Mouse (Mus musculus) G1E (cell line): ENCODE data around the gene Dcst2. TPM values are rescaled to one million over a fixed set of nuclear protein-coding genes. Genes with fewer than 3 reads are reported as not detected.
A peak's percentile ranks its signal among the peaks of the same experiment; 100 is the strongest.

Experiments
- ATAC-seq: 2 replicates; pipeline ENCODE4 v1.8.0; 2016; ENCODE audit warnings: mild to moderate bottlenecking; ENCODE audit not compliant: insufficient number of reproducible peaks, poor library complexity, low FRiP score, severe bottlenecking; ENCODE audit errors: extremely low read depth
- DNase-seq: peaks from one replicate; pipeline ENCODE4 v3.0.0; 2012; ENCODE audit warnings: low spot score
- H3K27me3 ChIP-seq: 2 replicates; pipeline ENCODE4 v1.6.1; 2012; ENCODE audit warnings: mild to moderate bottlenecking, low read length, inconsistent platforms; ENCODE audit not compliant: insufficient read depth
- H3K36me3 ChIP-seq: replicated peaks from 2 replicates; pipeline ENCODE3; 2012; ENCODE audit warnings: mild to moderate bottlenecking, inconsistent platforms
- H3K4me1 ChIP-seq: 2 replicates; pipeline ENCODE4 v1.6.1; 2012; ENCODE audit warnings: low read depth, low read length, inconsistent platforms, mixed read lengths; ENCODE audit not compliant: insufficient read depth
- H3K4me3 ChIP-seq: 2 replicates; pipeline ENCODE4 v1.5.1; 2012; ENCODE audit warnings: low read depth, mild to moderate bottlenecking, inconsistent platforms, low read length, moderate library complexity, mixed read lengths
- H3K9me3 ChIP-seq: replicated peaks from 2 replicates; pipeline ENCODE4 v1.6.1; 2012; ENCODE audit warnings: inconsistent platforms
- CTCF ChIP-seq: IDR thresholded peaks from 2 replicates; pipeline ENCODE4 v1.5.1; 2012; ENCODE audit warnings: low read depth, low read length, inconsistent platforms, mixed read lengths
- GATA1 ChIP-seq: IDR thresholded peaks from 2 replicates; pipeline ENCODE4 v1.6.1; 2012; ENCODE audit warnings: borderline replicate concordance, low read length, inconsistent platforms, mixed read lengths
- GATA2 ChIP-seq: IDR thresholded peaks from 2 replicates; pipeline ENCODE4 v1.6.1; 2012; ENCODE audit warnings: low read depth, low read length, inconsistent platforms, borderline replicate concordance
- POLR2AphosphoS5 ChIP-seq: IDR thresholded peaks from 2 replicates; pipeline ENCODE4 v1.6.1; 2012; ENCODE audit warnings: low read depth, low read length, inconsistent platforms; ENCODE audit not compliant: insufficient replicate concordance
- TAL1 ChIP-seq: conservative IDR thresholded peaks from 2 replicates; pipeline ENCODE4 v1.6.1; 2012; ENCODE audit warnings: low read depth, low read length, inconsistent platforms, mixed read lengths
- polyA plus RNA-seq: library from polyadenylated mRNA; stranded (reverse); fragments of >175 nt; gene quantifications from 2 replicates; pipeline ENCODE4 v1.2.3, GENCODE M21; 2012
- total RNA-seq, 2 experiments: library from RNA; stranded (forward) in 1 of 2; stranded (reverse) in 1 of 2; fragments of 200-1000 nt in 1 of 2; fragments of >200 nt in 1 of 2; fragmentation: Nextera tagmentation in 1 of 2; gene quantifications; 2 replicates each; pipeline ENCODE4 v1.2.3; 2014 to 2017

Dcst2 gene
- total and polyA plus RNA-seq, 3 experiments: not detected

DNA sequence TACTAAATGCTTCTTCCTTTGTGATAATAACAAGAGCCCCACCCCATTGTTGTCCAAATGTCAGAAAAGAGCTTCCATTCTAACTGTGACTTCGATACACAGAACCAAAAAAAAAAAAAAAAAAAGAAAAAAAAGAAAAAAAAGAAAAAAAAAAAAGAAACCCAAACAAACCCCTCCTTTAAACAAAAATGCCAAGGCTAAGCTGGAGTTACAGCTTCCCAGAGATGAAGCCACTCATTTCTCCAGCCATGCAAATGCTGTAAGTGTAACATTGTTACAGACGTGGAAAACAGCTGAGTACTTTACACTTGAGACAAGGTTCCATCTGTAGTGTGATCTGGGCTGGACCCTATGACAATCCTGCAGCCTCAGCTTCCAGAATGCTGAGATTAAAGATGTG, 55.4 kb downstream of the Dcst2 start:
- DNase-seq (no peak), ATAC-seq (no peak)
- no peak for TF ChIP-seq GATA2
- TF ChIP-seq TAL1: no peak
- TF ChIP-seq POLR2AphosphoS5: no peak
- no peak for TF ChIP-seq GATA1
- no peak for TF ChIP-seq CTCF
- Histone ChIP-seq H3K4me3 (peak overlapping the region; percentile 74), H3K9me3 (no peaks in the 10 kb centered on the region), H3K4me1 (peaks cover 50% of the 10 kb centered on the region), H3K36me3 (peaks cover 51% of the 10 kb centered on the region), H3K27me3 (no peaks in the 10 kb centered on the region)

DNA sequence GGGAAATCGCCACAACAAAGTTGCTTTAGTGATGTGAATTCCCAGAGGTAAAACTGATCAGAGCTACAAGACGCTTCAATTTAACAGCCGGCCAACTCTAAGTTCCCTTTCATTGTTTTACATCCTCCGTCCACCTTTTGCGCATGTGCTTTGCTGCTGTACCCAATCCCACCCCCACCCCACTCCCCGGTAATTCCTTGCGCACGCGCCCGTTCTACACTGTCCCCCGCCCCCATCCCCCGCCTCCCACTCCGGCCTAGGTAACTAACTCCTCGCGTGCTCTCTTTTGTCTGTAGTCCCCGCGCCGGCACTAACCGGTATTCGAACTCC, 56.0 kb downstream of the Dcst2 start:
- Histone ChIP-seq H3K4me1 (peaks cover 51% of the 10 kb centered on the region), H3K4me3 (peak overlapping the region; percentile 74), H3K9me3 (no peaks in the 10 kb centered on the region), H3K27me3 (no peaks in the 10 kb centered on the region), H3K36me3 (peaks cover 55% of the 10 kb centered on the region)
- DNase-seq: peak; percentile 62
- TF ChIP-seq POLR2AphosphoS5 (no peak), CTCF (no peak), GATA1 (no peak), TAL1 (no peak), GATA2 (no peak)
- ATAC-seq: no peak

DNA sequence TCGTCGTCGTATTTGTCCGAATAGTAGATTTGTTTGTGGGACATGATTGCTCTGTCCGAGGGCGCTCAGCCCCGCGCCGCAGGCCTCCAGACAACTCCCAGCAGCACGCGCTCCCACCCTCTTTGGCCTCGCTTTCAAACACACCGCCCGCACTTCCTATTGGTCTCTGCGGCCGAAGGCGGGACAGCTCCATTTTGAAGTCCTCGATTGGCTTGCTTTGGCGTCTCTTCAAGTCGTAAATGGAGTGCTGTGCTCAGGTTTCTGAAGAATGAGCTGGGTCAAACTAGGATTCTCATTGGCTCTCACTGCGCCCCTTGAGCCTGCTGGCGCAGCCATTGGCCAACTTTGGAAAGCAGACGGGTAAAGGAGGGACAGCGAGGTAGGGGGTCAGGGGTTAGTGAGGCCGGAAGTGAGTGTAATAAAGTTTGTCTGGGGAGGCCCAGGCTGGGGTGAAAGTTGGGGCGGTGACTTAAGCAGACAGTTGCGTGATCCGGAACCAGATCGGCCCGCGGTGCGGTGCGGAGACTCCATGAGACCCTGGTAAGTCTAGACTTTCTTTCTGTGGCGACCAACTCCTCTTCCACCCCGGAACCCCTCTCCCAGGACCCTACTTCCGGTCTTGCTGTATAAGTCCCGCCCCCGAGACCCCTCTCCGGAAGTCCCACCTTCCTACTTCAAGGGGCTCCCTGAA, 56.5 kb downstream of the Dcst2 start, which contains the start of the genes Cks1b and Shc1:
Gene Cks1b, minus strand, starts transcription at position 214 of the 691 bp plus-strand sequence.
Gene Shc1, plus strand, starts transcription at position 274 of the 691 bp plus-strand sequence.
- peak; percentile 90 for ATAC-seq
- H3K9me3 ChIP-seq: no peaks in the 10 kb centered on the region

DNA sequence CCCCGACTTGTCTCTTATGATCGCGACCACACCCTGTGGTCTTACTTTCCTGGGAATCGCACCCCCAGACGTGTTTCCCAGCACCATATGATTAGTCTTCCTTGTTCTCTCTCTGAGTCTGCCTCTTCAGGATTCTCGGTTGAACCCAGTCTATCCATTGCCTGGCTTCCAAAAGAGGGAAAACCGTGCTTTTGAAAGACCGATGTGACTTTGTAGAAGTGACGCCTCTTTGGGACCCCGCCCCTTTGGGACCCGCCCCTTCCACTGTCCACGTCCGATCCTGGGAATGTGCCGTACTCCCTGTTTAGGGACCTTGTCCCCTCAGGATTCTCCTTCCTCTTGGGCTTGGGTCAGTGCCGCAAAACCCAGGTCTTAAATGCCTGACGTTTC, 57.1 kb downstream of the Dcst2 start:
- DNase-seq (no peak), ATAC-seq (no peak)
- peaks cover 56% of the 10 kb centered on the region for H3K36me3 ChIP-seq
- H3K4me3 ChIP-seq: peak overlapping the region; percentile 74
- no peaks in the 10 kb centered on the region for H3K9me3 ChIP-seq
- H3K27me3 ChIP-seq: no peaks in the 10 kb centered on the region
- H3K4me1 ChIP-seq: peaks cover 62% of the 10 kb centered on the region
- no peak for TF ChIP-seq GATA1
- no peak for TF ChIP-seq TAL1
- TF ChIP-seq GATA2: no peak
- no peak for TF ChIP-seq CTCF
- TF ChIP-seq POLR2AphosphoS5: no peak

More for the DNA sequence above, 56.5 kb downstream of the Dcst2 start, which contains the start of the genes Cks1b and Shc1:
- peak within 1 kb of the TSS; percentile 74 for H3K4me3 ChIP-seq
- DNase-seq: peak; percentile 94
- H3K27me3 ChIP-seq: no peaks in the 10 kb centered on the region
- H3K36me3 ChIP-seq: peaks cover 55% of the 10 kb centered on the region
- H3K4me1 ChIP-seq: peaks cover 56% of the 10 kb centered on the region
- TF ChIP-seq GATA2: no peak
- TF ChIP-seq CTCF: no peak
- TF ChIP-seq TAL1: no peak
- TF ChIP-seq POLR2AphosphoS5: no peak
- no peak for TF ChIP-seq GATA1

DNA sequence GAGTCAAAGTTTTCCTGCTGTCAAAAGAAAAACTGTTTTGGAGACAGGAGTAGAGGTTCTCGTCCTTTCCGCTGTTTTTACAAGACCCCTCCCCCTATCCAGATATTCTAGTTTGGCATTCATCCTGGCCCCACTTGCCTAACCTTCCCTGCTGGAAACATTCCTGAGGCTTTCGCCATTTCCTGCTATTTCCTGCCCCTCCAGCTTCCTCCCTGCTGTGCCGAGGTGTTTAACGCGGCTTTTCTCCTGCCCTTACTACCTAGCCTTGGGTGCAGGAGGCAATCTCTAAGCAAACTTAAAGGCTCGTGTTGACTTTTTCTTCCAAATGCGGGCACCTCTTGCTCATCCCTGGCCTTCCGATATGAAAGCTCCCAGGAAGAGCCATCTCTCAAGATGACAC, 57.8 kb downstream of the Dcst2 start:
- Histone ChIP-seq H3K27me3 (no peaks in the 10 kb centered on the region), H3K9me3 (no peaks in the 10 kb centered on the region), H3K4me1 (peaks cover 69% of the 10 kb centered on the region), H3K4me3 (peak overlapping the region; percentile 74), H3K36me3 (peaks cover 56% of the 10 kb centered on the region)
- no peak for DNase-seq
- TF ChIP-seq GATA1: no peak
- no peak for TF ChIP-seq CTCF
- TF ChIP-seq POLR2AphosphoS5: no peak
- TF ChIP-seq TAL1: no peak
- TF ChIP-seq GATA2: no peak
- ATAC-seq: no peak

DNA sequence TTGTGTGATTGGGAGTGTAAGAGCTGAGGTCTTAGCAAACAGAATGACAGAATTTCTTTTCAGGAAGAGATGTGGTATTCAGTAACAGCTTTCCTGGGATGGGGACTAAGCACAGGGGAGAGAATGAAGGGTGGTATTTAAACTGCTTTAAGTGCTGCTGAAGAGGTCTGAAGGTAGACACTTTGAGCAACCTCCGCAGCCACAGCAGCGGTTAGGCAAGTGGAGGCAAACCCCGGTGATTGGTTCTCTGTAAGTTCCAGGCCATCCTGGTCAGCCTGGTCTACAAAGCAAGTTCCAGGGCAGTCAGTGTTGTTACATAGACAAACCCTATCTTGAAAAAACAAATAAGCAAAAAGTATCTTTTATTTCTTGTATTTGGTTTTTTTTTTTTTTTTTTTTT, 58.2 kb downstream of the Dcst2 start:
- DNase-seq (no peak), ATAC-seq (no peak)
- peaks cover 56% of the 10 kb centered on the region for H3K36me3 ChIP-seq
- H3K4me1 ChIP-seq: peaks cover 73% of the 10 kb centered on the region
- H3K27me3 ChIP-seq: no peaks in the 10 kb centered on the region
- peak overlapping the region; percentile 74; the same call in 1 of the 2 replicates for H3K4me3 ChIP-seq
- TF ChIP-seq TAL1: no peak
- no peak for TF ChIP-seq GATA2
- no peak for TF ChIP-seq GATA1
- TF ChIP-seq POLR2AphosphoS5: no peak
- no peak for TF ChIP-seq CTCF
- H3K9me3 ChIP-seq: no peaks in the 10 kb centered on the region

DNA sequence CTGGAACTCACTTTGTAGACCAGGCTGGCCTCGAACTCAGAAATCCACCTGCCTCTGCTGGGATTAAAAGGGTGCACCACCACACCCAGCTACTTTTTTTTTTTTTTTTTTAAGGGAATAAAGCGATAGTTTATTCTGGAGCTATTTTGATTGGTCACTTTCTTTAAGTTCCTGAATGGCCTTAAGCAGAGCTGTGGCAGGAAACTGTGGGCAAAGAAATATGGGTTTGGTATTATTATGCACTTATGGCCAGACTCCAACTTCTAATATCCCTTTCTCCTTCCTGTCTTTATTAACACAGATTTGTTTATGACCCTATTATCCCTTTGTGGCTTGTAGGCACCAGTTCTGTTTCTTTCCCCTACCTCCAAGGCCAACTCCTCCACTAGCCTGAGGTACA, 58.6 kb downstream of the Dcst2 start:
- DNase-seq (no peak), ATAC-seq (no peak)
- Histone ChIP-seq H3K36me3 (peaks cover 56% of the 10 kb centered on the region), H3K9me3 (no peaks in the 10 kb centered on the region), H3K27me3 (no peaks in the 10 kb centered on the region), H3K4me1 (peaks cover 77% of the 10 kb centered on the region), H3K4me3 (peak overlapping the region; percentile 68; the same call in 1 of the 2 replicates)
- TF ChIP-seq TAL1: no peak
- TF ChIP-seq GATA1: no peak
- no peak for TF ChIP-seq CTCF
- TF ChIP-seq GATA2: no peak
- TF ChIP-seq POLR2AphosphoS5: no peak
